25 mouse cellular contexts compared by ENCODE assay signal in the genomic region with DNA sequence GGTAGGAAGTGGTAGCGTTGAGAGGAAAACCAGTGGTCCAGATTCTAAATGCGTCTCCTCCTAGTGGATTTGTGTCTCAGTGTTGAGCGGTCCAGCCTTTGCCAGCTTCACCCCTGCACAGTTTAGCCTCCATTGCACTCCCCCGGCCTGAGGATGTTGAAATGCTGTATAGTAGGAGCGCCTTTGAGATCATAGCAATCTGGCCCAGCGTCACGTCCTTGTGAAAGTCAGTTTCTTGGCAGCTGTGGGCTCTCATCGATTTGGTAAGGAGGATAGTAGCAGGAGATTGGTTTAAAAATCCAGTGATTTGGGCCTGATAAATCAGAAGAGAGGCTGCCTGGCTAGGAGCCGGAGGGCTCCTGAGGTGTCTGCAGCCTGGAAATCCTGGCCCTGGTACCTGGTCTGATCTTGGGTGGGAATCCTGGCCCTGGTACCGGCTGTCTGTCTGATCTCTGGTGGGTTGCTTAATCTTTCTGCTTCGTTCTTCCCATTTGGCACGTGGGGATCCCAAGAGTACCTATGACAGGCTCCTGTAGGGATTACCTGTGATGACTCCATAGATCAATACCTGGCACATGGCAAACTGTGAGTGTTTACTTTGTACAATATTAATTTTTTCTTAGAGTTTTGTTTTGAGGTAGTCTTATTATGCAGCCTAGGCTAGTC.
DNase-seq lines count a peak whose midpoint lies in the region; ATAC-seq and TF ChIP-seq lines count a peak whose summit lies in the region.
"Had no signal": no experiment of that assay in that cellular context is flagged by ENCODE, and none has a peak within 500 bp of the region (broad histone marks: within the 10 kb centered on the region; RNA-seq: fewer than 3 reads in every experiment).

No protein-coding gene starts in this region.

- no peak for TF ChIP-seq CTCF in layer of hippocampus, adult 2 months (conservative IDR thresholded peaks at IDR 0.05)

- 0 out of 2 replicates have a peak overlapping the region, but pooled peaks have one; percentile 7 for H3K9ac ChIP-seq in forebrain, embryonic 12.5 days
- no peak overlapping the region for H3K9ac ChIP-seq in forebrain, embryonic 15.5 days (replicated peaks)
- no peak overlapping the region for H3K9ac ChIP-seq in midbrain, embryonic 16.5 days (ENCODE audit: low read depth, low read length)
- H3K9ac ChIP-seq: heart, embryonic 15.5 days; hindbrain, embryonic 15.5 days had no signal

- whole genome bisulfite sequencing in forebrain, embryonic 12.5 days: 91% methylated on average over 12 of the region's 12 CpGs
- WGBS in forebrain, embryonic 15.5 days: 91% methylated on average over 12 of the region's 12 CpGs
- 95% methylated on average over 12 of the region's 12 CpGs for WGBS in midbrain, embryonic 16.5 days

- no peak overlapping the region for H3K4me3 ChIP-seq in forebrain, embryonic 12.5 days (replicated peaks)
- no peak overlapping the region for H3K4me3 ChIP-seq in forebrain, embryonic 15.5 days
- H3K4me3 ChIP-seq in layer of hippocampus, adult 2 months: no peak overlapping the region
- H3K4me3 ChIP-seq in midbrain, embryonic 16.5 days (ENCODE audit: low read depth, low read length): no peak overlapping the region
- H3K4me3 ChIP-seq: embryonic facial prominence, embryonic 10.5 days; forebrain, embryonic 10.5 days; heart, adult 2 months; heart, embryonic 15.5 days; hindbrain, embryonic 10.5 days; hindbrain, embryonic 15.5 days had no signal

- no peak for ATAC-seq in forebrain, embryonic 12.5 days (ENCODE audit: low FRiP score)
- no peak for ATAC-seq in forebrain, embryonic 15.5 days (replicated peaks)
- ATAC-seq in midbrain, embryonic 16.5 days: no peak
- ATAC-seq: CD4-positive, CD25-positive, alpha-beta regulatory T cell, adult 4 months; forebrain, embryonic 16.5 days; inflammation-experienced regulatory T-cells, adult 6 months; intestine, postnatal 0 days had no signal

- H3K27me3 ChIP-seq in forebrain, embryonic 12.5 days: no peaks in the 10 kb centered on the region
- no peaks in the 10 kb centered on the region for H3K27me3 ChIP-seq in forebrain, embryonic 15.5 days
- no peaks in the 10 kb centered on the region for H3K27me3 ChIP-seq in midbrain, embryonic 16.5 days (ENCODE audit: control insufficient read depth, insufficient read depth, low read depth, low read length)
- H3K27me3 ChIP-seq: hindbrain, embryonic 15.5 days had no signal

- no peak overlapping the region for H3K27ac ChIP-seq in forebrain, embryonic 12.5 days
- no peak overlapping the region for H3K27ac ChIP-seq in forebrain, embryonic 15.5 days (replicated peaks)
- H3K27ac ChIP-seq in layer of hippocampus, adult 2 months: peak overlapping the region; percentile 37; the same call in 1 of the 2 replicates
- no peak overlapping the region for H3K27ac ChIP-seq in midbrain, embryonic 16.5 days (ENCODE audit: low read length)
- H3K27ac ChIP-seq: embryonic facial prominence, embryonic 10.5 days; forebrain, embryonic 10.5 days; heart, adult 2 months; heart, embryonic 15.5 days; hindbrain, embryonic 15.5 days had no signal

- H3K9me3 ChIP-seq in forebrain, embryonic 12.5 days: 0 out of 2 replicates have a peak, but pooled peaks cover 6% of the 10 kb centered on the region
- H3K9me3 ChIP-seq in forebrain, embryonic 15.5 days: no peaks in the 10 kb centered on the region
- H3K9me3 ChIP-seq in midbrain, embryonic 16.5 days (replicated peaks; ENCODE audit: control insufficient read depth, low read length, poor library complexity, severe bottlenecking): no peaks in the 10 kb centered on the region
- H3K9me3 ChIP-seq: G1E; heart, embryonic 15.5 days; hindbrain, embryonic 15.5 days had no signal

- H3K36me3 ChIP-seq in forebrain, embryonic 12.5 days (replicated peaks): no peaks in the 10 kb centered on the region; the same call in 1 of the 2 replicates
- no peaks in the 10 kb centered on the region for H3K36me3 ChIP-seq in forebrain, embryonic 15.5 days
- no peaks in the 10 kb centered on the region for H3K36me3 ChIP-seq in midbrain, embryonic 16.5 days (ENCODE audit: control insufficient read depth, insufficient read depth, low read length)
- H3K36me3 ChIP-seq: G1E; heart, embryonic 15.5 days; hindbrain, embryonic 15.5 days had no signal

- peaks cover 12% of the 10 kb centered on the region; the same call in 1 of the 2 replicates for H3K4me1 ChIP-seq in forebrain, embryonic 12.5 days
- peaks cover 15% of the 10 kb centered on the region for H3K4me1 ChIP-seq in forebrain, embryonic 15.5 days
- H3K4me1 ChIP-seq in midbrain, embryonic 16.5 days (ENCODE audit: control insufficient read depth, insufficient read depth, low read length): peaks cover 13% of the 10 kb centered on the region

- peak; percentile 64 for DNase-seq in adrenal gland, adult 2 months
- DNase-seq in adrenal gland, adult 18-20 months (ENCODE audit: low spot score in 2 of 2): no peak
- no peak for DNase-seq in layer of hippocampus, adult 2 months (ENCODE audit: low spot score in 2 of 2)
- no peak for DNase-seq in layer of hippocampus, postnatal 25 days (ENCODE audit: extremely low spot score in 1 of 2, low spot score in 1 of 2)
- peak; percentile 61 for DNase-seq in adrenal gland, postnatal 14 days
- DNase-seq: B cell, adult 2 months; cerebellum, adult 18-20 months; cerebellum, postnatal 10 days; gastrocnemius, postnatal 10 days; heart, adult 2 months; heart, postnatal 14 days had no signal

- no peak overlapping the region for H3K4me2 ChIP-seq in forebrain, embryonic 12.5 days
- H3K4me2 ChIP-seq in forebrain, embryonic 15.5 days (replicated peaks): no peak overlapping the region
- H3K4me2 ChIP-seq in midbrain, embryonic 16.5 days (ENCODE audit: low read length): no peak overlapping the region
- H3K4me2 ChIP-seq: heart, embryonic 11.5 days; heart, embryonic 15.5 days; hindbrain, embryonic 15.5 days had no signal

Comparison
In these comparisons a context has a peak if more than half of its experiments do, and no peak if none do; other contexts are left out.
1. DNase-seq: peak in adrenal gland, adult 2 months (single experiment) and adrenal gland, postnatal 14 days (single experiment); none in adrenal gland, adult 18-20 months (0 of 2), layer of hippocampus, adult 2 months (0 of 2) and layer of hippocampus, postnatal 25 days (0 of 2).